Mouse (Mus musculus): Measurements from ENCODE around the gene Sirt6. TPM values are rescaled to one million over a fixed set of nuclear protein-coding genes. Genes with fewer than 3 reads are reported as not detected.

Gene Sirt6
- polyA plus RNA-seq, 1 experiment from 2014 or later: 57.6 TPM

DNA sequence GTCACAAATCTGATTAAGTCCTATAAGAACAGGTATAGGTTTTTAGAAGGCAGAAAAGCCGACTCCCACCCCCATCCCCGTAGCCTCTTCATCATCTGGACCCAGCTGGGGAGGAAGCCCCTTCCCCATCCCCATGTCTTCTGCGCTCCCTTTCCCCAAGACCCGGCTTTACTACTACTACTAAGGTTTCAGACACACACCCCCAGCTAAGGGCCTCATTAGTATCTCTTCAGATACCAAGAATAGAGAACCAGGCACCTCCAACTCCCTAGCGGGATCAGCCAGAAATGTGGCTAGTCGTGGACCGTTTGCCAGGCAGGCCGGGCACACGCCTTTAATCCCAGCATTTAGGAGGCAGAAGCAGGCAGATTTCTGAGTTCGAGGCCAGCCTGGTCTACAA, 27.5 kb downstream of the Sirt6 start:
- Histone ChIP-seq H3K27ac (replicated peaks) (no peak overlapping the region), H3K36me3 (no peaks in the 10 kb centered on the region), H3K4me3 (no peak overlapping the region), H3K4me1 (replicated peaks) (peaks cover 63% of the 10 kb centered on the region), H3K9me3 (no peaks in the 10 kb centered on the region), H3K4me2 (no peak overlapping the region), H3K27me3 (peaks cover 43% of the 10 kb centered on the region), H3K9ac (no peak overlapping the region)
- whole genome bisulfite sequencing: 47% methylated on average over 10 of the region's 10 CpGs
- no peak for ATAC-seq (ENCODE audit: low read depth)

DNA sequence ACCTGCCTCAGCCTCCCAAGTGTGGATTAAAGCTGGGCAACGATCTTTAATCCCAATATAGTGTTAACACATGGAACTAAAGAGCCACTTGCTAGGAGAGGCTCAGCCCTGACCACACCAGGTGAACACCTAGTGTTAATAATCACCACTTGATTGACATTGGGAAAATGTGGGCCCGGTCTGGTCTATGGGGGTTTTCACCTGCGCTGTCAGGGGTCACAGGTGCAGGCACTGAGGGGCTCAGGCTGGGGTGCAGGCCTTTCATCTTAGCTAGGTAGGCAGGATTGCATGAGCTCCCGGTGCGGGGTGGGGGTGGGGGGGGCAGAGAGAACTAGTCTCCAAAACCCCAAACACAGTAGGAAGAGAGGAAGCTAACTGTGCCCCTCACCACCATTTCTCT, 28.0 kb downstream of the Sirt6 start:
- Histone ChIP-seq H3K9me3 (no peaks in the 10 kb centered on the region), H3K4me3 (no peak overlapping the region), H3K4me1 (replicated peaks) (peaks cover 62% of the 10 kb centered on the region), H3K27me3 (peaks cover 47% of the 10 kb centered on the region), H3K9ac (no peak overlapping the region), H3K36me3 (no peaks in the 10 kb centered on the region), H3K27ac (replicated peaks) (no peak overlapping the region), H3K4me2 (no peak overlapping the region)
- no peak for ATAC-seq (ENCODE audit: low read depth)
- WGBS: 83% methylated on average over 5 of the region's 5 CpGs

DNA sequence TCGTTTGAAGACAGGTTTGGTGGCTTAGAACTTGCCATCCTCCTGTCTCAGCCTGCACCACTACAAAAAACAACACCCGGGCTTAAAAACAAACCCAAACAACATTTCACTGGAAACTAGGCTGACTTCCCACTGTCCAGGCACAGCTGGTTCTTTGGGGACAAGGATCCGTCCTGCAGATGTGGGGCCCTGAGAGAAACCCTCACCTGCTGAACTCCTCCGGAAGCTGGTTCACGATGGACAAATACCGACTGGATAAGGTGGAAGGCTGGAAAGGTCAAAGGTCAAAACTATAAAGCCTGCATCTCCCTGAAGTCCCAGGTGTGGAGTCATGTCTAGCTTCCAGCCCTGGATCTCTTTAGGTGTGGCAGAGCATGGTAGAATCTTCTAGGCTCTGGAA, 28.7 kb downstream of the Sirt6 start:
- peaks cover 59% of the 10 kb centered on the region for H3K4me1 ChIP-seq (replicated peaks)

DNA sequence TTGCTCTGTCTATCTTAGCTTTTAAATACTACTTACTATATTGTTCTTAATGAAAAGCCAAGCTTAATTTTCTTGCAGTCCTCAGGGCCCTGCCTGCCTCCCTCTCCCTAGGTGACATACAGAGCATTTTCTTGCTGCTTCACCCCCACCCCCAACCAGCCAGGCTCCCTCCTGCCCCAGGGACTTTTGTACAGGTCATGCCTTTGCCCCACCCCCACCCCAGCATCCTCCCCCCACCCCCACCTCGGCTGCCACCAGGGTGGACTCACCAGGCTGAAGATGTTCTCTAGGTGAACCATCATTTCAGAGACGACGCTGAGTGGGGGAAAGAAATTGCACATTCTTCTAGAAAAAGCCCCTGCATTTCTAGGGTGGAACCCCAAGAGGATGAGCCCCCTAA, 29.3 kb downstream of the Sirt6 start:
- WGBS: 38% methylated on average over 3 of the region's 3 CpGs
- Histone ChIP-seq H3K4me1 (replicated peaks) (peaks cover 59% of the 10 kb centered on the region), H3K27me3 (peaks cover 60% of the 10 kb centered on the region)

More for the DNA sequence above, 28.7 kb downstream of the Sirt6 start:
- Histone ChIP-seq H3K9me3 (no peaks in the 10 kb centered on the region), H3K4me3 (no peak overlapping the region), H3K27ac (replicated peaks) (no peak overlapping the region), H3K9ac (no peak overlapping the region), H3K36me3 (no peaks in the 10 kb centered on the region), H3K27me3 (peaks cover 55% of the 10 kb centered on the region), H3K4me2 (no peak overlapping the region)
- ATAC-seq (ENCODE audit: low read depth): no peak
- 57% methylated on average over 6 of the region's 6 CpGs for WGBS

DNA sequence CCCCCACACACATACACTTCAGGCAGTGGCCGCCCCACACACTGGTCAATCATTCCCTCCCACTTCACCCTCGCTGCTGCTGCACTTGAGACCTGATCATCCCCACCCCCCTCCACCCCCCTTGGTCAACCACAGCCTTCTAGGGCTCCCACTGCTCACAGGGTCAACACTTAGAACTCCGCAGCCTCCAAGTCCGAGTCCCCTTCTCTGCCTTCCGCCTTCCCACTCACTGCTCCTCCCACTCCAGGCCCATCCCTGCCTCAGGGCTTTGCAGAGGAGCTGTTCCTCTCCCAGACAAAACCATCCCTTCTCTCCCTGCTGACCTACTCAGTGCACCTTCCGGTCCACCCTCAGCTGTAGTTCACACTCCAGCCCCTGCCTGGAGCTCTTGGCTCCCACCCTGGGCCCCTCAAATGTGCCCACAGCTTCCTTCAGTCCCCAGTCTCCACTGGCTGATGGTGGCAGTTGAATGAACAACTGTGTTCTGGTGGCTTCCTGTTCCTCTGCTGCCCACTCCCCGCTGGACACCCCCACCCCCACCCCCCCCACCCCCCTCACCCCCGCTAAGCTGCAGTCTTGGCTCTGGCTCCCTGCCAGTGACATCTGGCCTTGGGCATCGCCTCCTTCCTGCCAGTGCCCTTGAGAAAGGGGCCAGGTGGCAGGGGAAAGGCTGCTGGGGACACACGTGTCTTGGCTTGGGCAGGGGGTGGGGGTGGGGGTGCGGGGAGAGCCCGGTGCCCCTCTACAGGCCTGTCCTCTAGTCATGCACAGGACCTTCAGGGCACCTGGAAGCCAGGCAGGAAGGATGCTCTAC, 30.3 kb downstream of the Sirt6 start:
- H3K27me3 ChIP-seq: peaks cover 70% of the 10 kb centered on the region

More for the DNA sequence above, 29.3 kb downstream of the Sirt6 start:
- Histone ChIP-seq H3K4me3 (no peak overlapping the region), H3K9me3 (no peaks in the 10 kb centered on the region), H3K27ac (replicated peaks) (no peak overlapping the region), H3K36me3 (no peaks in the 10 kb centered on the region), H3K4me2 (no peak overlapping the region), H3K9ac (no peak overlapping the region)
- ATAC-seq (ENCODE audit: low read depth): no peak

DNA sequence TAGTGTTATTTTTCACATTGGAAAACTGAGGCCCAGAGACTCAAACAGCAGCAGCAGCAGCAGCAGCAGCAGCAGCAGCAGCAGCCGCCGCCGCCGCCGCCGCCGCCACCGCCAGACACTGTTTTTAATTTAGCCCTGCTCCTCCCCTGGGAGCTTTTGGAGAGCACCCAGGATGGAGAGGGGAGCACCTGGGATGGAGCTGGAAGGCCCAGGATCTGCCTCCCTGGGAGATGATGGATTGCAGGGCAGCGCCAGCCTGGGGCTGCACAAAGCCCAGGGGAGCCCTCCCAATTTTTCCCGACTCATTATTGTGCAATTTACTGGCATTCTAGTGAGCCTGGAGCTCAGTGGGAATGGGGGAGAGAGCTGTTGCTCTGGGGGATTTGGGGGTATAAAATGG, 31.0 kb downstream of the Sirt6 start:
- H3K27ac ChIP-seq (replicated peaks): peak overlapping the region; percentile 77
- H3K4me3 ChIP-seq: peak overlapping the region; percentile 16
- 0% methylated on average over 10 of the region's 10 CpGs for WGBS
- peaks cover 46% of the 10 kb centered on the region for H3K4me1 ChIP-seq (replicated peaks)
- H3K9ac ChIP-seq: peak overlapping the region; percentile 49; the same call in 1 of the 2 replicates
- peaks cover 76% of the 10 kb centered on the region for H3K27me3 ChIP-seq
- peak; percentile 36; the same call in 1 of the 2 replicates for ATAC-seq (ENCODE audit: low read depth)
- H3K4me2 ChIP-seq: peak overlapping the region; percentile 43
- H3K9me3 ChIP-seq: no peaks in the 10 kb centered on the region
- no peaks in the 10 kb centered on the region for H3K36me3 ChIP-seq

More for the DNA sequence above, 30.3 kb downstream of the Sirt6 start:
- Histone ChIP-seq H3K4me1 (replicated peaks) (peaks cover 50% of the 10 kb centered on the region), H3K4me3 (0 out of 2 replicates have a peak overlapping the region, but pooled peaks have one; percentile 16), H3K27ac (replicated peaks) (peak overlapping the region; percentile 77), H3K4me2 (peak overlapping the region; percentile 43), H3K9ac (peak overlapping the region; percentile 49; the same call in 1 of the 2 replicates), H3K9me3 (no peaks in the 10 kb centered on the region), H3K36me3 (no peaks in the 10 kb centered on the region)
- WGBS: 3% methylated on average over 10 of the region's 12 CpGs
- peak; percentile 25 for ATAC-seq (ENCODE audit: low read depth)

DNA sequence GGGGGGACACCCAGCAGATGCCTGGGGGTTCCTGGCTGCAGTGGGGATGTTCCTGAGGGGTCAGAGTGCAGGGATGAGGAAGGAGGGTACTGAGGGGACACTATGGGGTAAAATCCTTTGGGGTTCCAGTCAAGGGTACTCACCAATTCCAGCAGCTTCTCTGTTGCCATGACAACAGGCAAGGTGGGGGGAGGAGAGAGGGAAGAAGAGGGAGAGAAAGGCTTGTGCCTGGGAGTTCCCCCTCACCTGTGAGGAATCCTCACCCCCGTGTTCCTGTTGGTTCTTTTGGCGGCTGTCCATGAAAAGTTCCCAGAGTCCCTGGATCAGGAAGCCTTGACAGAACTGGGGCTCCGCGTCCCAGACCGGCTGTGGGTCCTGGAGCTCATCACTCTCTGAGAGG, 32.0 kb downstream of the Sirt6 start:
- 0 out of 2 replicates have a peak overlapping the region, but pooled peaks have one; percentile 26 for H3K9ac ChIP-seq
- 44% methylated on average over 5 of the region's 5 CpGs for WGBS
- H3K27me3 ChIP-seq: peaks cover 81% of the 10 kb centered on the region
- H3K27ac ChIP-seq (replicated peaks): no peak overlapping the region
- no peak overlapping the region for H3K4me2 ChIP-seq
- no peaks in the 10 kb centered on the region for H3K9me3 ChIP-seq
- H3K4me1 ChIP-seq (replicated peaks): peaks cover 36% of the 10 kb centered on the region
- ATAC-seq (ENCODE audit: low read depth): no peak
- no peak overlapping the region for H3K4me3 ChIP-seq
- no peaks in the 10 kb centered on the region for H3K36me3 ChIP-seq

DNA sequence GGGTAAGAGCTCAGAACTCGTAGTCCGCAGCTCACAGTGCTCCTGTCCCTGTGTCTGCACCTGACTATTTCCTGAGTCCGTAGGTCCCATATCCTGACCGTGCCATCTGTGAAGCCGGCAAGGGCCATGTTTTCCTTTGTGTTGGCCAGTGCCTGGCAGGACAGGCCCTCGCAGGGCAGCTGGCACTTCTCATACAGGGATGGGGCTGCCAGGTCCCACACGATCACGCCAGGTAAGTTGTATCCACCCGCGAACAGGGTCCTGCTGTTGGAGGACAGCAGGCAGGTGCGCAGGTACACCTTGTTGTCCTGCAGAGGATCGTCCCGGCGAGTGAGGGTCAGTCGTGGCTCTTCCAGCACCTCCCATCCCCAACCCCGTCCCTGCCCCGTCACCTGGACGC, 33.7 kb downstream of the Sirt6 start:
- Histone ChIP-seq H3K27me3 (peaks cover 83% of the 10 kb centered on the region), H3K4me1 (replicated peaks) (peaks cover 34% of the 10 kb centered on the region), H3K9me3 (no peaks in the 10 kb centered on the region), H3K27ac (replicated peaks) (no peak overlapping the region), H3K36me3 (no peaks in the 10 kb centered on the region), H3K9ac (no peak overlapping the region), H3K4me2 (no peak overlapping the region), H3K4me3 (no peak overlapping the region)
- WGBS: 82% methylated on average over 18 of the region's 18 CpGs
- no peak for ATAC-seq (ENCODE audit: low read depth)

DNA sequence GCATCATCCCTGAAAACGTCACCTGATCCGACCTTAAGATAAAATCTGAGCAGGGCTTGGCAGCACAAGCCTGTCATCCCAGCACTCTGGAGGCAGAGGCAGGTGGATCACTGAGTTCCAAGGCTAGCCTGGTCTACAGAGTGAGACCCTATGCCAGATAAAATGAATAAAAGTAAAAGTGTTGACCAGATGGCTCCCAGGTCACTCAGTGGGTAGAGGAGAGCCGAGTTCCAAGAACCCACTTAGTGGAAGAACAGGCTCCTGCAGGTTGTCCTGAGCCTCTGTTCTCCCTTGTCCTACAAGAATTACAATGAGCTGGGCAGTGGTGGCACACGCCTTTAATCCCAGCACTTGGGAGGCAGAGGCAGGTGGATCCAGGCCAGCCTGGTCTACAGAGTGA, 34.4 kb downstream of the Sirt6 start:
- Histone ChIP-seq H3K9ac (no peak overlapping the region), H3K27ac (replicated peaks) (no peak overlapping the region), H3K4me3 (no peak overlapping the region), H3K9me3 (no peaks in the 10 kb centered on the region), H3K4me2 (no peak overlapping the region), H3K4me1 (replicated peaks) (peaks cover 34% of the 10 kb centered on the region), H3K27me3 (peaks cover 83% of the 10 kb centered on the region), H3K36me3 (peaks cover 6% of the 10 kb centered on the region; the same call in 1 of the 2 replicates)
- no peak for ATAC-seq (ENCODE audit: low read depth)
- 82% methylated on average over 4 of the region's 4 CpGs for WGBS

DNA sequence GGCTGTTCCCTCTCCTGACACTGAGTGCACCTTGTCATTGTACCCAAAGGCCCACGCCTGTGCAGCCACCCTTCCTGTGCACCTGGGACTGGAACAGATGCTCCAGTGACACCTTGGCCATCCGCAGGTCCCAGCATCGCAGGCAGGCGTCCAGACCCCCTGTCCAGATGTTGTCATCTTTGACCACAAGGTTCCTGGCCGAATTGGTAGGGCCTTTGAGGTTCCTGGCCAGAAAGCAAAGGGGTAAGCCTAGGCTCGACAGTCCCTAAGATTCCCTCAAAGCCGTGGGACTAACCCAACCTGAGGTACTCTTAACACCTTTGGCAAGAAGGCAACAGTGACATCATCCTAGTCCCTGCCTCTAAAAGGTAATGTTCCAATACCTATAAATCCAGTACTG, 35.0 kb downstream of the Sirt6 start:
- H3K36me3 ChIP-seq: peaks cover 12% of the 10 kb centered on the region
- no peak overlapping the region for H3K9ac ChIP-seq
- no peak overlapping the region for H3K4me2 ChIP-seq
- H3K4me3 ChIP-seq: no peak overlapping the region
- no peak for ATAC-seq (ENCODE audit: low read depth)
- WGBS: 83% methylated on average over 7 of the region's 7 CpGs
- no peaks in the 10 kb centered on the region for H3K9me3 ChIP-seq
- H3K4me1 ChIP-seq (replicated peaks): peaks cover 28% of the 10 kb centered on the region
- H3K27me3 ChIP-seq: peaks cover 82% of the 10 kb centered on the region
- H3K27ac ChIP-seq (replicated peaks): no peak overlapping the region

DNA sequence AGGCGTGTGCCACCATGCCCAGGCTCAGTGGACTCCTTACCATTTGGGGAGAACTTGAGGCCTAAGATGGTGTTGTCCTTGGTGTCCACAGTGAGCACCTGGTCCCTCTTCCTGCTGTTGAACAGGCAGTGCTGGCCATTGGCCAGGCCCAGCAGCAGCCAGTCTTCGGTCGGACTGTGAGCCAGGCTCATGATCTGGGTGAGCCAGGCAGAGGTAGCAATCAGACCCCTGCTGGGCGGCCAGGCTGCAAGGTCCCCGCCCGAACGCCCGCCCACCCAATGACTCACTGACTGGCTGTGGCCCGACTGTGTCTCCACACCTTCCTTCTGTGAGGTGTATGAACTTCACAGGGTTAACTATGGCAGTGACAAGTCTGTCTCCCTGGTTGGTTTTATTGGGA, 35.8 kb downstream of the Sirt6 start:
- peaks cover 15% of the 10 kb centered on the region for H3K36me3 ChIP-seq
- no peak for ATAC-seq (ENCODE audit: low read depth)
- WGBS: 65% methylated on average over 9 of the region's 9 CpGs
- H3K27me3 ChIP-seq: peaks cover 90% of the 10 kb centered on the region
- no peak overlapping the region for H3K4me3 ChIP-seq
- H3K27ac ChIP-seq (replicated peaks): no peak overlapping the region
- H3K4me1 ChIP-seq (replicated peaks): peaks cover 20% of the 10 kb centered on the region
- H3K9me3 ChIP-seq: no peaks in the 10 kb centered on the region
- no peak overlapping the region for H3K9ac ChIP-seq
- H3K4me2 ChIP-seq: no peak overlapping the region

DNA sequence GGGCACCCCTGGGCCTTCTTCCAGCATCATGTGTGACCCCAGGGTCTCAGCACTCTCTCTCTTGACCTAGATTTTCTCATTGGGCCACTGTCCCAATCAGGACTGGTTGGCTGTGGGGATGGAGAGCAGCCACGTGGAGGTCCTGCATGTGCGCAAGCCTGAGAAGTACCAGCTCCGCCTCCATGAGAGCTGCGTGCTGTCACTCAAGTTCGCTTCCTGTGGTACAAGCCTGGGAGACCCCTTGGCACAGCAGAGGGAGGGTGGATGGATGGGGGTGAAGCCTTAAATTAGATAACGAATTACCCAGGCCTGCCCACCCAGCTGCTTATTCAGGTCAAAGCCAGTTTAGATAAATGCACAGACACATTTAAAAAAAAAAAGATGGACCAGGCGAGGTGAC, 38.9 kb downstream of the Sirt6 start:
- H3K36me3 ChIP-seq: peaks cover 15% of the 10 kb centered on the region
- H3K27ac ChIP-seq (replicated peaks): no peak overlapping the region
- no peaks in the 10 kb centered on the region for H3K4me1 ChIP-seq (replicated peaks)
- no peak overlapping the region for H3K4me3 ChIP-seq
- no peak overlapping the region for H3K9ac ChIP-seq
- peaks cover 91% of the 10 kb centered on the region for H3K27me3 ChIP-seq
- 66% methylated on average over 7 of the region's 7 CpGs for WGBS
- H3K9me3 ChIP-seq: no peaks in the 10 kb centered on the region
- H3K4me2 ChIP-seq: no peak overlapping the region
- no peak for ATAC-seq (ENCODE audit: low read depth)
